Mouse (Mus musculus): ENCODE data around the gene Camkk1. TPM values are rescaled to one million over a fixed set of nuclear protein-coding genes. Genes with fewer than 3 reads are reported as not detected.

Gene Camkk1
- total and polyA plus RNA-seq, 3 experiments, result 5.8 to 6.6 TPM; not detected in 1

GRCm38 (mm10) chr11:73044229-73044755 is 25.5 kb downstream of the Camkk1 start:
- Histone ChIP-seq H3K36me3 (ENCODE audit: control insufficient read depth in 1 of 2, insufficient read depth in 2 of 2, low read length in 2 of 2) (peaks cover 0 to 5% of the 10 kb centered on the region in 2 experiments; a peak in 2 of 4 replicates), H3K27ac (ENCODE audit: control insufficient read depth, low read depth, low read length) (no peak overlapping the region), H3K4me1 (ENCODE audit: control insufficient read depth in 1 of 2, insufficient read depth in 2 of 2, low read length in 2 of 2) (peaks cover 2 to 9% of the 10 kb centered on the region in 2 experiments; a peak in 1 of 4 replicates), H3K79me2 (ENCODE audit: control insufficient read depth, insufficient read depth, low read length, poor library complexity) (peaks cover 14% of the 10 kb centered on the region), H3K4me3 (ENCODE audit: control insufficient read depth in 1 of 2, insufficient read depth in 1 of 2, low read depth in 2 of 2, low read length in 2 of 2) (no peak overlapping the region), H3K27me3 (ENCODE audit: control insufficient read depth in 1 of 2, insufficient read depth in 2 of 2, low read length in 2 of 2) (no peaks in the 10 kb centered on the region), H3K9me3 (replicated peaks; ENCODE audit: insufficient read depth, low read length) (no peaks in the 10 kb centered on the region), H3K9ac (ENCODE audit: control insufficient read depth, low read depth, low read length, poor library complexity, severe bottlenecking) (no peak overlapping the region)
- DNase-seq (ENCODE audit: low read depth, low spot score), result no peak
- TF ChIP-seq GABPA (IDR thresholded peaks at IDR 0.05; ENCODE audit: low read depth, low read length) (no peak), MYC (IDR thresholded peaks at IDR 0.05; ENCODE audit: low read depth, low read length) (no peak), SMC3 (IDR thresholded peaks at IDR 0.05; ENCODE audit: low read depth, low read length) (no peak), CTCF (IDR thresholded peaks at IDR 0.05 in 2 of 3, conservative IDR thresholded peaks at IDR 0.05 in 1 of 3; ENCODE audit: control insufficient read depth in 1 of 3, insufficient read depth in 1 of 3, low read depth in 2 of 3, low read length in 3 of 3, poor library complexity in 1 of 3, severe bottlenecking in 1 of 3) (no peak), USF1 (IDR thresholded peaks at IDR 0.05; ENCODE audit: low read depth, low read length) (no peak), RAD21 (IDR thresholded peaks at IDR 0.05; ENCODE audit: low read depth, low read length) (no peak), ZMIZ1 (IDR thresholded peaks at IDR 0.05; ENCODE audit: low read depth, low read length) (no peak), HCFC1 (IDR thresholded peaks at IDR 0.05; ENCODE audit: low read depth, low read length) (no peak), BHLHE40 (IDR thresholded peaks at IDR 0.05; ENCODE audit: borderline replicate concordance, low read depth, low read length) (no peak), POLR2AphosphoS5 (IDR thresholded peaks at IDR 0.05; ENCODE audit: borderline replicate concordance, low read depth, low read length) (no peak), ZNF384 (IDR thresholded peaks at IDR 0.05; ENCODE audit: low read depth, low read length) (no peak), RCOR1 (IDR thresholded peaks at IDR 0.05; ENCODE audit: low read depth, low read length) (no peak), MAFK (IDR thresholded peaks at IDR 0.05; ENCODE audit: borderline replicate concordance, low read depth, low read length) (no peak), POLR2AphosphoS2 (IDR thresholded peaks at IDR 0.05; ENCODE audit: low read length) (no peak), TAL1 (IDR thresholded peaks at IDR 0.05; ENCODE audit: low read length) (no peak), NELFE (IDR thresholded peaks at IDR 0.05; ENCODE audit: low read depth, low read length) (no peak), TCF12 (IDR thresholded peaks at IDR 0.05; ENCODE audit: low read depth, low read length) (no peak)

- Histone ChIP-seq H3K4me1 (ENCODE audit: control insufficient read depth in 1 of 2, insufficient read depth in 2 of 2, low read length in 2 of 2) (peaks cover 2 to 9% of the 10 kb centered on the region in 2 experiments; a peak in 1 of 4 replicates), H3K79me2 (ENCODE audit: control insufficient read depth, insufficient read depth, low read length, poor library complexity) (peaks cover 16% of the 10 kb centered on the region), H3K9me3 (replicated peaks; ENCODE audit: insufficient read depth, low read length) (no peaks in the 10 kb centered on the region), H3K27me3 (ENCODE audit: control insufficient read depth in 1 of 2, insufficient read depth in 2 of 2, low read length in 2 of 2) (no peaks in the 10 kb centered on the region), H3K36me3 (ENCODE audit: control insufficient read depth in 1 of 2, insufficient read depth in 2 of 2, low read length in 2 of 2) (peaks cover 2 to 5% of the 10 kb centered on the region in 2 experiments; a peak in 3 of 4 replicates), H3K27ac (ENCODE audit: control insufficient read depth, low read depth, low read length) (no peak overlapping the region), H3K9ac (ENCODE audit: control insufficient read depth, low read depth, low read length, poor library complexity, severe bottlenecking) (no peak overlapping the region), H3K4me3 (ENCODE audit: control insufficient read depth in 1 of 2, insufficient read depth in 1 of 2, low read depth in 2 of 2, low read length in 2 of 2) (no peak overlapping the region)
- peak; percentile 83 for DNase-seq (ENCODE audit: low read depth, low spot score)
- TF ChIP-seq HCFC1 (IDR thresholded peaks at IDR 0.05; ENCODE audit: low read depth, low read length) (no peak), RAD21 (IDR thresholded peaks at IDR 0.05; ENCODE audit: low read depth, low read length) (peak; percentile 40), ZMIZ1 (IDR thresholded peaks at IDR 0.05; ENCODE audit: low read depth, low read length) (no peak), SMC3 (IDR thresholded peaks at IDR 0.05; ENCODE audit: low read depth, low read length) (peak; percentile 56), CTCF (IDR thresholded peaks at IDR 0.05 in 2 of 3, conservative IDR thresholded peaks at IDR 0.05 in 1 of 3; ENCODE audit: control insufficient read depth in 1 of 3, insufficient read depth in 1 of 3, low read depth in 2 of 3, low read length in 3 of 3, poor library complexity in 1 of 3, severe bottlenecking in 1 of 3) (peak; percentile 35 to 63 (median 44))
These were observed 26.0 kb downstream of the Camkk1 start for GRCm38 (mm10) chr11:73044789-73045188.
